Mouse (Mus musculus) thymus, postnatal 36 days (tissue): ENCODE measurements around the gene Npas3.

Experiments
- DNase-seq, 2 experiments: peaks; one replicate each; pipeline ENCODE4 v3.0.0; 2022; ENCODE audit warnings: mixed read lengths in 2 of 2

The Npas3 gene

GRCm38 (mm10) chr12:53875226-53875625 lies 626.7 kb downstream of the Npas3 start:
- no peak for DNase-seq

- DNase-seq: no peak
Observed at GRCm38 (mm10) chr12:53876693-53877092, 628.2 kb downstream of the Npas3 start.

GRCm38 (mm10) chr12:53881684-53882083 lies 633.2 kb downstream of the Npas3 start:
- DNase-seq: no peak

GRCm38 (mm10) chr12:53882863-53883262 lies 634.4 kb downstream of the Npas3 start:
- DNase-seq: no peak

- no peak for DNase-seq
Observed at GRCm38 (mm10) chr12:53888624-53889023, 640.1 kb downstream of the Npas3 start.

GRCm38 (mm10) chr12:53895909-53896308 lies 647.4 kb downstream of the Npas3 start:
- DNase-seq: no peak

- no peak for DNase-seq
Observed at GRCm38 (mm10) chr12:53908761-53909160, 660.3 kb downstream of the Npas3 start.

GRCm38 (mm10) chr12:53910192-53910591 lies 661.7 kb downstream of the Npas3 start:
- DNase-seq: no peak

GRCm38 (mm10) chr12:53922153-53922552 lies 673.7 kb downstream of the Npas3 start:
- DNase-seq: no peak

- no peak for DNase-seq
Observed at GRCm38 (mm10) chr12:53948826-53949225, 700.3 kb downstream of the Npas3 start.

GRCm38 (mm10) chr12:53962004-53962403 lies 713.5 kb downstream of the Npas3 start:
- DNase-seq: no peak

- no peak for DNase-seq
Observed at GRCm38 (mm10) chr12:53963534-53963933, 715.1 kb downstream of the Npas3 start.

- DNase-seq: no peak
Observed at GRCm38 (mm10) chr12:53969378-53970174, 721.1 kb downstream of the Npas3 start.

GRCm38 (mm10) chr12:53970721-53971120 lies 722.2 kb downstream of the Npas3 start:
- DNase-seq: no peak

GRCm38 (mm10) chr12:53973414-53973813 lies 724.9 kb downstream of the Npas3 start:
- DNase-seq: no peak

GRCm38 (mm10) chr12:53981575-53982507 lies 733.4 kb downstream of the Npas3 start:
- no peak for DNase-seq

- DNase-seq: no peak
Observed at GRCm38 (mm10) chr12:53983946-53984345, 735.5 kb downstream of the Npas3 start.

GRCm38 (mm10) chr12:53985851-53986842 lies 737.7 kb downstream of the Npas3 start:
- no peak for DNase-seq

- peak; percentile 20 to 31 for DNase-seq
Observed at GRCm38 (mm10) chr12:53992411-53992810, 743.9 kb downstream of the Npas3 start.

GRCm38 (mm10) chr12:53995710-53996109 lies 747.2 kb downstream of the Npas3 start:
- no peak for DNase-seq

- DNase-seq: no peak
Observed at GRCm38 (mm10) chr12:53997141-53997540, 748.7 kb downstream of the Npas3 start.
